Mouse (Mus musculus) stomach, postnatal 0 days (tissue): Measurements from ENCODE around the gene Coro6. TPM values are rescaled to one million over a fixed set of nuclear protein-coding genes. Genes with fewer than 3 reads are reported as not detected.

Source experiments
- ATAC-seq: fragments of 200-750 bp; cut with Nextera tagmentation; 2 replicates; pipeline ENCODE4 v1.8.0; 2017; ENCODE audit not compliant: low FRiP score, low TSS enrichment
- DNase-seq: peaks from one replicate; pipeline ENCODE4 v3.0.0-alpha.2; 2016; ENCODE audit warnings: low spot score
- H3K27ac ChIP-seq: fragments of 300-500 bp; sonication (generic); replicated peaks from 2 replicates; pipeline ENCODE4 v1.5.1; 2014; ENCODE audit warnings: mild to moderate bottlenecking, control low read depth
- H3K27me3 ChIP-seq: fragments of 300-500 bp; sonication (generic); 2 replicates; pipeline ENCODE4 v1.6.1; 2014; ENCODE audit warnings: low read length; ENCODE audit not compliant: control insufficient read depth, insufficient read depth
- H3K36me3 ChIP-seq: fragments of 300-500 bp; sonication (generic); 2 replicates; pipeline ENCODE4 v1.6.1; 2014; ENCODE audit warnings: low read length, mixed read lengths; ENCODE audit not compliant: control insufficient read depth, insufficient read depth
- H3K4me1 ChIP-seq: fragments of 300-500 bp; sonication (generic); replicated peaks from 2 replicates; pipeline ENCODE4 v1.6.1; 2014; ENCODE audit warnings: antibody characterized with exemption; ENCODE audit not compliant: control insufficient read depth, insufficient read depth
- H3K4me2 ChIP-seq: fragments of 300-500 bp; sonication (generic); replicated peaks from 2 replicates; pipeline ENCODE4 v1.6.1; 2014; ENCODE audit warnings: low read depth, mild to moderate bottlenecking, control low read depth, moderate library complexity
- H3K4me3 ChIP-seq: fragments of 300-500 bp; sonication (generic); 2 replicates; pipeline ENCODE4 v1.5.1; 2014; ENCODE audit warnings: low read depth, low read length, control low read depth
- H3K9ac ChIP-seq: fragments of 300-500 bp; sonication (generic); 2 replicates; pipeline ENCODE4 v1.6.1; 2014; ENCODE audit warnings: mild to moderate bottlenecking, low read length, control low read depth, mixed read lengths
- H3K9me3 ChIP-seq: fragments of 300-500 bp; sonication (generic); 2 replicates; pipeline ENCODE4 v1.6.1; 2016; ENCODE audit warnings: low read length; ENCODE audit not compliant: control insufficient read depth
- CTCF ChIP-seq: IDR thresholded peaks from 2 replicates; pipeline ENCODE4 v1.5.1; 2016; ENCODE audit warnings: antibody characterized with exemption, low read depth, mild to moderate bottlenecking, moderate library complexity
- EP300 ChIP-seq: optimal IDR thresholded peaks from 2 replicates; pipeline ENCODE3; 2016; ENCODE audit warnings: antibody characterized with exemption
- WGBS: fragments of 180-500 bp; shearing (Covaris S2); extraction: QIAGEN DNeasy Blood & Tissue Kit; methylation state at CpG from one replicate; pipeline ENCODE4 v1.1.7; 2014; 5-methylcytosine and 5-hydroxymethylcytosine counted together
- polyA plus RNA-seq: library from polyadenylated mRNA; unstranded; fragments of >200 nt; fragmentation: Nextera tagmentation; extraction: Ambion mirVana; gene quantifications from 2 replicates; pipeline ENCODE4 v1.2.1, GENCODE M21; 2015

The Coro6 gene
- polyA plus RNA-seq, 1 experiment from 2014 or later, result 0.11 TPM

GRCm38 (mm10) chr11:77516553-77517425, 54.6 kb downstream of the Coro6 start:
- Histone ChIP-seq H3K9me3 (no peaks in the 10 kb centered on the region), H3K4me2 (no peak overlapping the region), H3K27me3 (no peaks in the 10 kb centered on the region), H3K36me3 (no peaks in the 10 kb centered on the region), H3K27ac (no peak overlapping the region), H3K9ac (no peak overlapping the region), H3K4me3 (no peak overlapping the region), H3K4me1 (0 out of 2 replicates have a peak, but pooled peaks cover 5% of the 10 kb centered on the region)
- DNase-seq, result no peak
- TF ChIP-seq CTCF, result no peak
- no peak for TF ChIP-seq EP300
- no peak for ATAC-seq
- WGBS, result 74% methylated on average over 5 of the region's 5 CpGs

GRCm38 (mm10) chr11:77518051-77518798, 56.0 kb downstream of the Coro6 start:
- H3K9ac ChIP-seq, result no peak overlapping the region
- no peak overlapping the region for H3K27ac ChIP-seq
- no peak for TF ChIP-seq EP300
- TF ChIP-seq CTCF, result no peak
- 0 out of 2 replicates have a peak, but pooled peaks cover 2% of the 10 kb centered on the region for H3K4me1 ChIP-seq
- no peak for ATAC-seq
- WGBS, result 84% methylated on average over 27 of the region's 27 CpGs
- H3K9me3 ChIP-seq, result no peaks in the 10 kb centered on the region
- no peak overlapping the region for H3K4me2 ChIP-seq
- no peaks in the 10 kb centered on the region for H3K36me3 ChIP-seq
- H3K4me3 ChIP-seq, result no peak overlapping the region
- no peaks in the 10 kb centered on the region for H3K27me3 ChIP-seq
- no peak for DNase-seq

GRCm38 (mm10) chr11:77519043-77519442, 56.8 kb downstream of the Coro6 start, which contains the start of gene Gm10392:
Gm10392 (minus strand) TSS chr11:77519198.
- no peaks in the 10 kb centered on the region for H3K9me3 ChIP-seq
- H3K27ac ChIP-seq, result 0 out of 2 replicates have a peak within 1 kb of the TSS, but pooled peaks have one; percentile 8
- TF ChIP-seq CTCF (no peak), EP300 (no peak)
- 0 out of 2 replicates have a peak, but pooled peaks cover 2% of the 10 kb centered on the region for H3K4me1 ChIP-seq
- no peak within 1 kb of the TSS for H3K4me3 ChIP-seq
- 59% methylated on average over 5 of the region's 5 CpGs for WGBS
- no peak for DNase-seq
- H3K4me2 ChIP-seq, result no peak within 1 kb of the TSS
- no peak within 1 kb of the TSS for H3K9ac ChIP-seq
- ATAC-seq, result no peak
- no peaks in the 10 kb centered on the region for H3K27me3 ChIP-seq
- H3K36me3 ChIP-seq, result no peaks in the 10 kb centered on the region

Other genes with a start within 250 kb of the Coro6 start
- 3.0 and 3.5 TPM in 2 replicates for gene Ssh2, start 246.1 kb upstream of the Coro6 start, polyA plus RNA-seq
- 2.4 and 3.0 TPM in 2 replicates for gene Ankrd13b, start 27.3 kb downstream of the Coro6 start, polyA plus RNA-seq
- gene Git1, start 31.2 kb downstream of the Coro6 start, polyA plus RNA-seq, result 5.9 and 7.9 TPM in 2 replicates
- 1.8 and 1.9 TPM in 2 replicates for gene Abhd15, start 52.7 kb downstream of the Coro6 start, polyA plus RNA-seq
- 19.5 and 20.9 TPM in 2 replicates for gene Trp53i13, start 53.6 kb downstream of the Coro6 start, polyA plus RNA-seq
- gene Gm10392, start 56.8 kb downstream of the Coro6 start, polyA plus RNA-seq, result 0.06 and 0.07 TPM in 2 replicates
- 11.8 and 12.2 TPM in 2 replicates for gene Taok1, start 145.4 kb downstream of the Coro6 start, polyA plus RNA-seq
- gene Nufip2, start 223.7 kb downstream of the Coro6 start, polyA plus RNA-seq, result 2.7 and 2.8 TPM in 2 replicates